In genomic region chr2:79780772-79781171, GRCm38 (mm10) we compare ENCODE assay signal across 20 mouse cellular contexts.
DNase-seq lines count a peak whose midpoint lies in the region; ATAC-seq and TF ChIP-seq lines count a peak whose summit lies in the region.
"Had no signal": no experiment of that assay in that cellular context is flagged by ENCODE, and none has a peak within 500 bp of the region (broad histone marks: within the 10 kb centered on the region; RNA-seq: fewer than 3 reads in every experiment).

No protein-coding gene starts in this region.

- TF ChIP-seq CTCF in forebrain, postnatal 0 days (IDR thresholded peaks at IDR 0.05; ENCODE audit: low read depth), result no peak

- no peak overlapping the region for H3K4me3 ChIP-seq in forebrain, embryonic 14.5 days (ENCODE audit: low read depth, low read length)
- no peak overlapping the region for H3K4me3 ChIP-seq in forebrain, postnatal 0 days (ENCODE audit: low read depth, low read length)
- H3K4me3 ChIP-seq in midbrain, embryonic 16.5 days (ENCODE audit: low read depth, low read length), result no peak overlapping the region
- H3K4me3 ChIP-seq in midbrain, embryonic 10.5 days, result no peak overlapping the region
- H3K4me3 ChIP-seq: embryonic facial prominence, embryonic 10.5 days; embryonic facial prominence, embryonic 12.5 days; forebrain, embryonic 13.5 days had no signal

- H3K4me2 ChIP-seq in forebrain, embryonic 14.5 days (ENCODE audit: low read length), result no peak overlapping the region
- no peak overlapping the region for H3K4me2 ChIP-seq in forebrain, postnatal 0 days (ENCODE audit: low read depth)
- H3K4me2 ChIP-seq in midbrain, embryonic 16.5 days (ENCODE audit: low read length), result no peak overlapping the region
- H3K4me2 ChIP-seq: embryonic facial prominence, embryonic 12.5 days; forebrain, embryonic 13.5 days had no signal

- 55% methylated on average over 7 of the region's 7 CpGs for WGBS in forebrain, embryonic 14.5 days
- WGBS in forebrain, postnatal 0 days, result 46% methylated on average over 7 of the region's 7 CpGs
- 65% methylated on average over 7 of the region's 7 CpGs for WGBS in midbrain, embryonic 16.5 days
- 82% methylated on average over 7 of the region's 7 CpGs for WGBS in midbrain, embryonic 10.5 days

- no peaks in the 10 kb centered on the region for H3K4me1 ChIP-seq in forebrain, embryonic 14.5 days (ENCODE audit: control insufficient read depth, insufficient read depth, low read length)
- no peaks in the 10 kb centered on the region for H3K4me1 ChIP-seq in forebrain, postnatal 0 days (ENCODE audit: insufficient read depth)
- H3K4me1 ChIP-seq in midbrain, embryonic 16.5 days (ENCODE audit: control insufficient read depth, insufficient read depth, low read length), result 0 out of 2 replicates have a peak, but pooled peaks cover 3% of the 10 kb centered on the region
- no peaks in the 10 kb centered on the region for H3K4me1 ChIP-seq in midbrain, embryonic 10.5 days
- H3K4me1 ChIP-seq: forebrain, embryonic 13.5 days had no signal

- H3K27ac ChIP-seq in forebrain, embryonic 14.5 days (ENCODE audit: low read depth, low read length), result no peak overlapping the region
- no peak overlapping the region for H3K27ac ChIP-seq in forebrain, postnatal 0 days (ENCODE audit: low read depth, low read length)
- no peak overlapping the region; the same call in 1 of the 2 replicates for H3K27ac ChIP-seq in midbrain, embryonic 16.5 days (ENCODE audit: low read length)
- no peak overlapping the region for H3K27ac ChIP-seq in midbrain, embryonic 10.5 days (replicated peaks)
- H3K27ac ChIP-seq: embryonic facial prominence, embryonic 10.5 days; embryonic facial prominence, embryonic 12.5 days; forebrain, embryonic 13.5 days had no signal

- DNase-seq in forebrain, embryonic 14.5 days (ENCODE audit: low spot score), result peak; percentile 10
- DNase-seq in forebrain, postnatal 0 days, result no peak
- DNase-seq in midbrain, embryonic 10.5 days (ENCODE audit: low spot score), result no peak
- DNase-seq in adrenal gland, postnatal 25 days, result no peak
- DNase-seq: adrenal gland, adult 2 months; adrenal gland, postnatal 10 days; adrenal gland, postnatal 36 days; B cell, adult 2 months; cerebellum, adult 11 months; cerebellum, adult 2 months; cerebellum, adult 9-10 months; cerebellum, postnatal 10 days; cerebellum, postnatal 25 days had no signal

- H3K36me3 ChIP-seq in forebrain, embryonic 14.5 days (ENCODE audit: control insufficient read depth, insufficient read depth, low read length), result no peaks in the 10 kb centered on the region
- H3K36me3 ChIP-seq in forebrain, postnatal 0 days (ENCODE audit: insufficient read depth), result no peaks in the 10 kb centered on the region
- no peaks in the 10 kb centered on the region for H3K36me3 ChIP-seq in midbrain, embryonic 16.5 days (ENCODE audit: control insufficient read depth, insufficient read depth, low read length)
- no peaks in the 10 kb centered on the region for H3K36me3 ChIP-seq in midbrain, embryonic 10.5 days
- H3K36me3 ChIP-seq: embryonic facial prominence, embryonic 10.5 days; embryonic facial prominence, embryonic 12.5 days; G1E had no signal

- H3K9ac ChIP-seq in forebrain, embryonic 14.5 days (ENCODE audit: low read length), result no peak overlapping the region
- no peak overlapping the region for H3K9ac ChIP-seq in forebrain, postnatal 0 days
- no peak overlapping the region for H3K9ac ChIP-seq in midbrain, embryonic 16.5 days (ENCODE audit: low read depth, low read length)
- H3K9ac ChIP-seq: embryonic facial prominence, embryonic 12.5 days; forebrain, embryonic 13.5 days had no signal

- H3K9me3 ChIP-seq in forebrain, embryonic 14.5 days (replicated peaks; ENCODE audit: control insufficient read depth, low read length), result no peaks in the 10 kb centered on the region
- no peaks in the 10 kb centered on the region for H3K9me3 ChIP-seq in forebrain, postnatal 0 days (ENCODE audit: low read length)
- no peaks in the 10 kb centered on the region for H3K9me3 ChIP-seq in midbrain, embryonic 16.5 days (replicated peaks; ENCODE audit: control insufficient read depth, low read length, poor library complexity, severe bottlenecking)
- H3K9me3 ChIP-seq in midbrain, embryonic 10.5 days (replicated peaks), result no peaks in the 10 kb centered on the region
- H3K9me3 ChIP-seq: embryonic facial prominence, embryonic 10.5 days; embryonic facial prominence, embryonic 12.5 days; forebrain, embryonic 13.5 days; G1E had no signal

- H3K27me3 ChIP-seq in forebrain, embryonic 14.5 days (replicated peaks; ENCODE audit: control insufficient read depth, insufficient read depth, low read length), result no peaks in the 10 kb centered on the region
- no peaks in the 10 kb centered on the region for H3K27me3 ChIP-seq in forebrain, postnatal 0 days (ENCODE audit: insufficient read depth, low read length)
- no peaks in the 10 kb centered on the region for H3K27me3 ChIP-seq in midbrain, embryonic 16.5 days (ENCODE audit: control insufficient read depth, insufficient read depth, low read depth, low read length)
- no peaks in the 10 kb centered on the region for H3K27me3 ChIP-seq in midbrain, embryonic 10.5 days (ENCODE audit: low read depth, poor library complexity, severe bottlenecking)
- H3K27me3 ChIP-seq: CH12.LX; embryonic facial prominence, embryonic 12.5 days; forebrain, embryonic 13.5 days had no signal

- no peak for ATAC-seq in forebrain, embryonic 14.5 days
- no peak; the same call in 1 of the 2 replicates for ATAC-seq in forebrain, postnatal 0 days
- ATAC-seq in midbrain, embryonic 16.5 days, result peak; percentile 54; the same call in 1 of the 2 replicates
- ATAC-seq: CD4-positive, CD25-positive, alpha-beta regulatory T cell, adult 4 months; forebrain, embryonic 13.5 days had no signal
